Mouse (Mus musculus): Measurements from ENCODE around the gene Wdr77.

GRCm38 (mm10) chr3:105918355-105918745 lies 40.8 kb upstream of the Wdr77 start:
- no peak for TF ChIP-seq POLR2A (IDR thresholded peaks at IDR 0.05; ENCODE audit: borderline replicate concordance, extremely low read depth, low read depth, low read length)
- no peak for TF ChIP-seq CTCF (IDR thresholded peaks at IDR 0.05; ENCODE audit: insufficient read depth, low read length)

Data from lung, adult 2 months (tissue).